Mouse (Mus musculus): ENCODE measurements at regions not wholly inside any gene's neighbourhood (a gene's known extent, or its start where the extent isn't known, plus 50 kb on each side); places are given as distances from the start of the nearest gene placed in this dataset.

DNA sequence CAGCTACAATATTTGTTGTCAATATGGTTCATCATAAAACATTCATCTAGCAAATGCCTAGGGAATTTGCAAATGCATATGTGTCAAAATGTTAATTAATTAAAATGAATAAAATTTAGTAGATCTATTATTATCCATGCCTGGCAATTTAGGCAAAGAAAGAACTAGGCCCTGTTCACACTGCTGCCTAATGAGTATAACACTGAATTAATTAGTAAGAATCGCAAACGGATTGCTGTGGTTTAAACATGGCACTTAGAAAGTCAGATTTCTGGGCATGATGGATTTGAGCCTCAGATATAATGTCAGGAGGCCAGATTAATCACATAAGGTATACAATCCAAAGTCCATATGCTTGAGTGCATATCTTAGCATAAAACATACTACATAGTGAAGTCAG is 425.1 kb downstream of the Zbbx start:
- TF ChIP-seq POLR2A (IDR thresholded peaks at IDR 0.05; ENCODE audit: extremely low read depth, insufficient read depth, low read length): no peak
- no peak for TF ChIP-seq CTCF (IDR thresholded peaks at IDR 0.05; ENCODE audit: low read depth, low read length)
